Mouse (Mus musculus) B cell, adult 2 months (primary cell): ENCODE results near the gene Capn10.
"Not testable (repeated sequence)": the region's sequence is repeated elsewhere in the genome, so short reads cannot be mapped to it uniquely, and the experiment has no call there.

ENCODE experiments used
- DNase-seq, 2 experiments: peaks; one replicate each; pipeline ENCODE4 v3.0.0; 2022

The Capn10 gene

DNA sequence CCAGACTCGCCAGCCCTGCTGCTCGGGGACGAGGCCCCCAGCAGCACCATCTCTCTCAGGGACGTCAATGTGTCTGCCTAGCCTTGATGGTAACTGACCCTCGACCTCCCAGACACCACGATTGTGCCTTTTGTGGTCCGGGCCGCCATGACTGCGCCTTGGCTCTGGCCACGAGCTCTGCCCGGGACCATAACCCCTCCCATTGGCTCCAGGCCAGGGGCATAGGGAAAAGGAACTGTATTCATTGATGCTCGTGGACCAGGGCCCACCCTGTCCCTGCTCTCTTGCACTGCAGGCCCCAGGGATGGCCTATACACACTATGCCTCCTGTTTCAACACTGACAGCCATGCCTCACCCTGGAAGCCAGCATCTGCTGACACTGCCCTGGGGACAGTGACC is 14.4 kb upstream of the Capn10 start:
- DNase-seq: no peak

DNA sequence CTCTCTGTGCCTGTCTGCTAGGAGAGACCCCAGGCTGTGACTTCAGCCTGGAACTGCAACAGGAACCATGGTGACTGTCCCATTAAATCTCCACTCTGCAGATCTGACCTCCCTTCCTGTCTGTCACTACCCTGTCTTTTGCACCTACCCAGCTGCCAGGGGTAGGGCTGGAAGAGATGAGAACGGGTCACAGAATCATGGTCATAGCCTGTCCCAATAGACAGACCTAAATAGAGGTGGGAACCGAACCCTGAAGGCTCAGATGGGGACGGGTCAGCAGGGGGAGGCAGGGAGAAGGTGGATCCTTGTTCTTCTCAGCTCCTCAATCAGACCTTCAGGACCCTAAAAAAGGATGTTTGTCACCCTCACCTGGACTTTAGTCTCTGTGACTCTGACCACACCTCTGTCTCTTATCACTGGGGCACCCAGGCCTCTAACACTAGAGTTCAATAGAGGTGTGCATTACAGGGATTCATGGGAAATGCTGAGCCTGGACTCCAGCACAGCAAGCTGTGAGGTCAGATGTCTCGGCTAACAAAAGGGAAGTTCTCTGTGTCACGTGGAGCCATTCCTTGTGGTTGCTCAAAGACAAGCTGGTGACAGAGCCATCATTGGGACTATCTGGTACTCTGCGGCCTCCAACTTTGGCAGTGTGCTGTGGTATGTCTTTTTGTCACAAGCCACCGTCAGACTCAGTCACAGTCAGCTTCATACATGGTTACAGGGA is 13.5 kb upstream of the Capn10 start:
- DNase-seq: no peak

DNA sequence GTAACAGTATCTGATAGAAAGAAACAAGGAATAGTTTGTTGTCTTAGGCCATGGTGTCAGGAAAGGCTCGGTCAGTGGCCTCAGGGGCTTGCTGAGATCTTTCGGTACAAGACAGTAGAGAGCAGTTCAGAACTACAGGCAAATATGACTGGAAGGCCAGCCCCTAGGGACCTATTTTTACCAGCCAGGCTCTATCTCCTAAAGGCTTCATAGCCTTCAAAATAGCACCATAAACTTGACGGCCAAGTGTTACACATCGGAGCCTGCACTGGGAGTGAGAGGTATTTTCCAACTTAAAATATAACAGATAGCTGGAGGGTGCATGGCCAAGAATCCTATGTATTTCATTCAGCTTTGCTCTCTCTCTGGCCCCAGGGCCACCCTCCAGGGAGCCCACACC is 12.7 kb upstream of the Capn10 start:
- no peak for DNase-seq

DNA sequence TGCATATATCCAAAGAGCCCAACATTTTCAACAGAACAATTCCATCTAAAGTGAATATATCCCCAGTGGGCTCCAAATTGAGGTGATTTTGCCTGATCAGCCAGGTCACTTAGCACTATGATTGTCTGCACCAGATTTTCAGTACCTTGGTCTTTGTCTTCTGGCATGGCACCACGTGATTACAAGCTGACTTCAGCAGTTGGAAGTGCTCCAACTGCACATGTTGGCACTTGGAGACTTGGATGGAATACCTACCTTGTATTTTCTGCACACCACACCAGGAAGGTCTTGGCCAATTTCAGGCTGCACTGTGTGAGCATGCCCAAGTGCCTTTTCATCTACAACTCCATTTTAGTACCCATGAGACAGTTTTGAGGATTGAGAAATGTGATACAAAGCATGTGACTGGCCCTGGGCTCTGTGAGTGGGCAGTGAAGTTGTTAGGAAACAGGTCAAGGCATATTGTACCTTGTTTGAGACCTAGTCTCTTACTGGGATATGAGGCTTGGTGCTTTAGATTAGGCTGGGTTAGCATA is 3.9 kb upstream of the Capn10 start:
- no peak for DNase-seq

DNA sequence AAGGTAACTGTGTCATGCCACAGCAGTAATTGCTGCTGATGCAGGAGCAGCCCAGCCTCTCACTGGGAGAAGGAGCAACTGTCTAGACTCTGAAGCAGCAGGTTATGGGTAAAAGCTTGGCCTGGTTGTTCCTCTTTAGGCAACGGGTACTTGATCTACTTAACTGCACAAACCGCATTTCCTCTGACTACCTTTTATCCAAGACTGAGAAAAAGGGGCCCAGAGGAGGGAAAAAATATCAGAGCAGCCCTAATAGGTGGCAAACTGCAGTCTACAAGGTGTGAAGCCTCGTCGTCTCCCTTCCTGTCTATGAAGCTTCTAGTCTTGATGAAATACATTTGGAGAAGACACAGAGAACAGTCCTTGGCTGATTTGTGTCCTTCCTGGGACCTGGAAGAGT is 565 bp upstream of the Capn10 start:
- peak in 1 of 2 experiments; percentile 19 for DNase-seq

DNA sequence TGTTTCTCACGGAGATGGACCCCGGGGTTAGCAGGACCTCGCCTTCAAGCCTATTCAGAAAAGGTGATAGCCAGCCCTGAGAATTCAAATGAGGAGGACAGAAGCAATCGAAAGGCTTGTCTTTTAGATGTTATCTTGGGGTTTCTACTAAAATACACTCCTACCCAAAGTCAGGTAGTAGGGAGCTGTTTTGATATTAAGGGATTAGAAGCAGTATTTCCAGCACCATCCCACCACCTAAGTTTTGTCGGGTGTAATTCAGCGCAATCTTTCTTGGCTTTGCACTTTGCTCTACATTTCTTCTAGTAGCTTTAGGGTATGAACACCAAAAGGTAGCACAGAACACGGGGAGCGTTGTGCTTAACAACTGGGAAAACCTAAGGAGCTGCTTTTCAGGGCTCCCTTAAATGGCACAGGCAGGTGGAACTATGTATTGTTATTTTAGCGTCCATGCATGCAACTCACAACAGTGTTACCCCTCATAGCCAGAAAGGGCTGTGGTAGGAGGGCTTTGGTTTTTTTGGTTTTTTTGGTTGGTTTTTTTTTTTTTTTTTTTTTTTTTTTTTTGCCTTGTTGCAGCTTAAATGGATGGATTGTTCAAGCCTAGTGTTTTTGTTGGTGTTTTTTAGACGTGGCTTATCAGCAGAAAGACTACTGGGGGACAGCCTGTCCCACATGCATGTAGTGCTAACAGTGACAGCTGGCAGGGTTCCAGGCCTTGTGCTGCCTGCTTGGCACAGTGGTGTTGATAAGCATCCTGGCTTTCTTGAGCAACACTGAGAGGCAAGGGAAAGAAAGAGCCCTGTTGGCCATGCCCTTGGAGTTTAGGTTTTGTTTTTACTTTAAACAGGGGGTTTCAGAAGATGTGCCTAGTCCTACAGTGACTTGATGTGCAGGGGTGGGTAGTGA is 1.1 kb downstream of the Capn10 start:
- DNase-seq: no peak

DNA sequence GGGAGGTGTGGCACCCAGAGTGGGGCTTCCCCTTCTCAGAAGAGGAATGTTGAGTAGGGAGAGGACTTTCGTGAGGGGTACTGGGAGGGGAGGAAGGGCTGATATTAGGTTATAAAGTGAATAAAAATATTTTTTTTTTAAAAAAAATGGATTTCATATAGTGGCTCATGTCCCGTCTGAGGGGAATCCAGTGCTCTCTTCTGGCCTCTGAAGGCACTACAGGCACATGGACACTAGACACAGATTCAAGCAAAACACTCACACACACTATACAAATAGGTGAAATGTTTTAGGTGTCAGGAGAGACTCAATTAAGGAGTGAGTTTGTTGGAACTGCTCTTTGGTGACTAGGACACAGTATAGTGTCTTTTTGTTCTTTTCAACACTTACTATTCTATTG is 1.8 kb downstream of the Capn10 start:
- no peak for DNase-seq

DNA sequence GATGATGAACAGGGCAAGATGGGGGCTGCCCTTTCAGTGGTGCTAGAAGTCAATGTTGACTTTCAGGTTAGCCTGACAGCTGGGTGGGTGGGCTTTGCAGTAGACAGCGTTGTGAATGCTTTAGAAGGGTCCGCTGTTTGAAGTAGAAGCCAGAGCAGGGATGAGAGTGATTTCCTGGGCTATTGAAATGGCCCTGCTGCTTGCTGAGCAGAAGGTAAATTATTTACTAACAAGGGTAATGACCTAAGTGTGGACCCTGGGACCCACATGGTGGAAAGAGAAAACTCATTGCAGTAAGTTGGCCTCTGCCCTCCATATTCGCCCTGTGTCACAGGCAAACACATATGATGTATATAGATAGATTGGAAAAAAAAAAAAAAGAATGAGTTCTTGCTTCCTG is 2.3 kb downstream of the Capn10 start:
- DNase-seq: no peak

DNA sequence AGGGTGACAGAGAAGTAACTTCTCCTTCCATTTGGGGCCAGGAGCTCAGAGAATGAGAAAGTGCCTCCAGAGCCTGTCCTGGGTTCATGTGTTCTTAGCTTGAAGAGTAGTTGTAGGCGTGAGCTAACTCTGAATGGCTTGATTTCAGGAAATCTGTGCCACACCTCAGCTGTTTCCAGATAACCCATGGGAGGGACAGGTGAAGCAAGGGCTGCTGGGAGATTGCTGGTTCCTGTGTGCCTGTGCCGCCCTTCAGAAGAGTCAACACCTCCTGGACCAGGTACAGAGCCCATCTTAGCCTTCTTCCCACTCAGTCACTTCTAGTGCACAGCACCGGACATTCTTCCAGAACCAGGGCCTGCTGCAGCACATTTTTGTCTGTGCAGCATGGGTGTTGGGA is 3.6 kb downstream of the Capn10 start:
- DNase-seq: no peak

DNA sequence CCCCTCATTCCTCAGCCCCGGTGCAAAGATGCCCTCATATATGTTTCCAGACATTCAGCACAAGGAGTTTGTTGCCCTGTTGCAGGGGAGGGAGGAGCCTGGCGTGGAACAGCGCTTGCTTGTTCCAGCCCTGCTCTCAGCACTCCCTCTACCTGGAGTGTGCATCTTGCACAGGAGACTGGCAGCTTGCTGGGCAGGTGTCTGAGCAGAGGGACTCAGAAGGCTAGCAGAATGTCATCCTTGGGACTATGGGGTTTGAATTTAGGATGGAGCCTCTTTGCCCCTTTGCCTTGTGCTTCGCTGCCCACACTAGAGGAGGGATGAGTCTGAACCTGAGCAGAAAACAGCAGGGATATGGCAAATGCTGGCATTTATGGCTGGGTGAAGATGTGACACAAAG is 5.6 kb downstream of the Capn10 start:
- DNase-seq: no peak

DNA sequence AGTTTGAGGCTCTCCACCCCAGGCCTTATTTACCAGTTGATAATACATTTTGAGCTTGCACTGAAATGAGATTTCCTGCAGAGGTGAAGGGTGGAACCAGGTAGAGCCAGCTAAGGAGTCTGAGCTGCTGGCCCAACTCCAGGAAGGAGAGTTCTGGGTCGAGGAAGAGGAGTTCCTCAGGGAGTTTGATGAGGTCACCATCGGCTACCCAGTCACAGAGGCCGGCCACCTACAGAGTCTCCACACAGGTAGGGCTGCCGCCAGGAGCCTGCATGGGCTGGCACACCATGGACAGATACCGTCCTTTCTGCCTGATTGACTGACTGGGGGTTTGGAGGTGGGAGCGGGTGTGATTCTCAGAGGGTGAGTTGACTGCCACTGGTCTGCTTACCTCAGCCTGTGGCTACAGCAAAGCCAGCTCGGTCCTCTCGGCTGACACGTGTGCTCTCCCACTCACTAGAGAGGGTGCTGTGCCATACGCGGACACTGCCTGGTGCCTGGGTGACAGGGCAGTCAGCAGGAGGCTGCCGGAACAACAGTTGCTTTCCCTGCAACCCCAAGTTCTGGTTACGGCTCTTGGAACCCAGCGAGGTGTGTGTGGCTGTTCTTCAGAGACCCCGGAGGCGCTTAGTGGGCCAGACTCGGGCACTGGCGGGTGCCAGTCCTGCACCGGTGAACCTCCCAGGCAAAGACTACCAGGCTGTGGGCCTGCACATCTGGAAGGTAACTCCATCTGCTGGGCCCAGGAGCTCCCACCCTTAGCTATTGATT is 9.2 kb downstream of the Capn10 start:
- no peak for DNase-seq

DNA sequence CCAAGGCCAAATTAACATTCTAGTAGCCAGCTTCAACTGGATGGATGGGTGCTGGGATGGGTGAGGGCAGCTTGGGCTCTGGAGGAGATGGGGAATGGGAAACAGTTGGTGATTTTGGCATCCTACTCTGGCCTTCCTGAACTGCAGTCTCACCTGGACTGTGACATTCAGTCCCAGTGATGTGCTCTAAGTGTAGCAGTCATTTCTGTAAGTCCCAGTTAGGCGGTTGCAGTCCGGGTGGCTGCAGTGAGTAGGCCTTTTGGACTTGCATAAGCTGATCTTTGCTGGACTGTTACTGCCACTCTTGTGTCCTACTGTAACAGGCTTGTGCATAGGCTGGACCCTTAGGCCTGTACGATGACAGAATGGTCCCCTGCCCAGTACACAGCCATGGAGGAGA is 13.8 kb downstream of the Capn10 start:
- DNase-seq: no peak

DNA sequence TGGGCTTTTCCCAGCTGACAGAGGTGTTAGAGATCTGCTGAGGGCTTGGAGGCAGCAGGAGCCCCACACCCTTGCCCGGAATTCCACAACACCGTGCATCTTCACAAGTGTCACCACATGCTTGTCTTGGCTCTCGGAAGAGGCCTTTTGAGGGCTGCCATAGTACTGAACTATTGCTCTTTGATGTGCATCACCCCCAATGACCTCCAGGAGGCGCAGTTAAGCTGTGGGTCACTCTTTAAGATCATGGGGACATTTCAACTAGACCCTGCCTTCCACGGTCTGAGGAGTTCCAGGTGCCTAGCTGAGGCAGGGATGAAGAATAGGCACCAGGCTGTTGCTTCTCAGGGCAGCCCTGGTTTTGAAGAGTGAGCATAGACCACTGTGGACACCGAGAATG is 15.2 kb downstream of the Capn10 start:
- peak; percentile 34 to 36 for DNase-seq

DNA sequence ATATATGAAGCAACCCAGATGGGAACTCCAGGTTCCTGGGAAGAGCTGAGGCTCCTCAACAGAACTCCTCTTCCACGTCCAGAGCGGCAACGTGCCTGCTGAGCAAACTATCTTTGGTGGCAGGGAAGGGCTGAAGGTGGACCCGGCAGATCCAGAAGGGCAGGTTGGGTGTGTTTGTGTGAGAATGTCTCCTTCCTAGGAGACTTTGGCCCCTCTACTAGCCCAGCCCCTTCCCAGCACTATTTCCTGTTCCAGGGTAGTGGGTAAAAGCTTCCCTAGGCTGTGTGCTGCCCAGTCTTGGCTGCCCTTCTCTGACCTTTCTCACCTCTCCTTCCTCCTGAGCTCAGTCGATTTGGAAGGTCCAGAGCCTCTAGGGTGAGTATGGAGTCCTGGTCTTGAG is 16.4 kb downstream of the Capn10 start, which contains the start of gene Gpr35:
Gpr35 (plus strand) TSS at position 259 of the 400 bp plus-strand sequence.
- DNase-seq: no peak

DNA sequence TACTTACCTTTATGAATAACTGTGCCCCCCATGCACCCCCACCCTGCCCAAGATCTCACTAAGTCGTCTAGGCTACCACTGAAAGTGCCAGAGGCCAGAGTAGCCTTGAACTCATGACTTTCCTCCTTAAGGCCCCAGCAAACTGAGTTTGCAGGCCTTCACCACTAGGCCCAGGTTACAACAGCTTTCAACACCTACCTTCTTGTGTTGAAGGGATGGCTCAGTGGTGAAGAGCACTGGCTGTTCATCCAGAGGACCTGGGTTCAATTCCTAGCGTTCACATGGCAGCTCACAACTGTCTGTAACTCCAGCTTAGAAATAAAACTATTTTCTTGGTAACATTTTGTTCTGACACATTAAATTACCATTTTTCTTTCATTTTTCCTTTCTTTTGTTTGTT is 19.5 kb downstream of the Capn10 start:
- DNase-seq: no peak

DNA sequence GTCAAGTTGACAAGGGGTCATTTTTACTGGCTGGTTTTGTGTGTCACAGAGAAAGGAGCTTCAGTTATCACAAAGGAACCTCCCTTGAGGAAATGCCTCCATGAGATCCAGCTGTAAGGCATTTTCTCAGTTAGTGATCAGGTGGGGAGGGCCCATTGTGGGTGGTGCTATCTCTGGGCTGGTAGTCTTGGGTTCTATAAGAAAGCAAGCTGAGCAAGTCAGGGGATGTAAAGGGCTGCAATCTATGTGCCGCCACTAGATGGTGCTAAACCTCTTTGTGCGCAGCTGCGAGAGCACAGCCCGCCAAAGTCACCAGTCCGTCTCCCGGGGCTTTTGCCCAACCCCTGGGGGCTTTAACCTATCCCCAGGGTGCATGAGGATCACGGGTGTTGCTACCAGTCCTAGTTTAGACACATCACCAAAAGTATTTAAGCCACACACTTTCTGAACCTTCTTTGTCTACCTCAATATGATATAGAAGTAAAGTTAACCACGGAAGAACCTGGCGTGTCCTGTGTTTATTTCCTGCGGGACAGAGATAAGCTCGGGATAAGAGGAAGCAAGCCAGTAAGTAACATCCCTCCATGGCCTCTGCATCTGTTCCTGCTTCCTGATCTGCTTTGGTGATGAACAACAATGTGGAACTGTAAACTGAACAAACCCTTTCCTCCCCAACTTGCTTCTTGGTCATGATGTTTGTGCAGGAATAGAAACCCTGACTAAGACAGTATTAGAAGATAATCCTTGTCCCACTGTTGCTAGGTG is 22.6 kb downstream of the Capn10 start:
- peak; percentile 76 to 78 for DNase-seq

DNA sequence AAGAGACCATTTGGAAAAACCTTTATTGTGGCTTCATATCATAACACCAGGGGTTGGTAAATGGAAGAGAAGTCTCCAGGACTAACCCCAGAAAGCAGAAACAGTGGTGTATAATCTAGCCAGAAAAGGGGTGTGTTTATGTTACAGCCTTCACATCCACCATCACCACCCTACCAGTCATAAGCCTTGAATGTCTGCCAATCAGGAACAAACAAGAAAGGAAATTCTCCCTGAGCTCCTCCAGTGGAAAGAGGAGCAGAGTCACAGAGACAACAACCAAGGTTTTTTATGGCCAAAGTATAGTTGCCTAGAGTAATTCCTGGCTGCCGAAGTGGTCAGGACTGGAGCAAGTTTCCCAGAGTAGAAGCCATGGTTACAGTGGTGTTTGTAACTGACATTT is 24.8 kb downstream of the Capn10 start:
- no peak for DNase-seq

DNA sequence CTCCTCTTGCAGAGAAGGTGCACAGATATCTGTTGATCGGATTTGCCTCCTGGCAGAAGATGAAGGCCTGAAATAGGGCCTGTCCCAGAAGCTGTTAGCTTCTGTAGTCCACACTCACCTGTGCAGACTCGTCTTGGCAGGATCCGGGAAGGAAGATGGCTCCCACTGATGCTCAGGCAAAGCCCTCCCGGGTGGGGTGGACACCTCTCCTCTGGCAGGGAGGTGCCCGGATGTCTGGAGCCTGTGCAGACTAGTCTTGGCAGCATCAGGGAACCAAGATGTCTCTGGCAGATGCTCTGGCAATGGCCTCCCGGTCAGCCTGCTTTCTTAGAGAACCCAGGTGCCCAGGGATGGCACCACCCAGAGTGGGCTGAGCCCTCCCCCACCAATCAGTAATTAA is 36.6 kb downstream of the Capn10 start:
- not testable (repeated sequence) for DNase-seq

DNA sequence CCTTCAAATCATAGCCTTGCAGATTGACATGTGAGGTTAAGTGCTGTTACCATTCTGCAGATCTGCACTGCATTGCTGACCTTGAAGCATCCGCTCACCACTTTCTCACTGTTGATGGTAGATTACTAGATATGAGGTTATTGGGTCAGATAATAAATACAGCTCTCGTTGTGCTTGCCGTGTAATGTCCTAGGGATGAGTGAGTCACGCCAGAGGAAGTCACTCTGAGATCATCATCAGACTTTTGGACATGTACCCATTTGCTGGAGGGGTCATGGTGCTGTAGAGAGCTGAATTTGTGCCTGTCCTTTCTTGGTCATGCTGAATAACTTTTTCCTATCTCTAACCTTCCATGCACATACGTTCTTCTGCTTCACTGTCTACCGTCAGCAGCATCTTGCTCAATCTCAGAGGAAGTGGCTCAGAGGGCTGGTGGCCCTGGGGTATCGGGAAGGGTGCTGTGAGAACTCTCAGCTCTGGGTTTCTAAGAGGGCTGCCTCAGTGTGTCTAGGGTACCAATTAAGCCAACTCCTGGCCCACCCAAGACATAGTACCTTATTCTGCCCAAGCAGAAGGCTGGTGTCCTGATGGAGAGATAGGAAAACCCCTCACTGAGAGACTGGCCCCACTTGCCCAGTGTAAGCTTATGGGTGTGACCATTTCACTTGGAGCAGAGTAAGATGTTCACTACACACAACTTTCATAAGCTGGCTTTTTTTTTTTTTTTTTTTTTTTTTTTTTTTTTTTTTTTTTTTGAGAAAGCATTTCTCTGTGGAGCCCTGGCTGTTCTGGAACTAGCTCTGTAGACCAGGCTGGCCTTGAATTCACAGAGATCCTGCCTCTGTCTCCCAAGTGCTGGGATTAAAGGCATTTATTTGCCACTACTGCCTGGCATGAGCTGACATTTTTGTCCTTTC is 38.0 kb downstream of the Capn10 start:
- no peak for DNase-seq

DNA sequence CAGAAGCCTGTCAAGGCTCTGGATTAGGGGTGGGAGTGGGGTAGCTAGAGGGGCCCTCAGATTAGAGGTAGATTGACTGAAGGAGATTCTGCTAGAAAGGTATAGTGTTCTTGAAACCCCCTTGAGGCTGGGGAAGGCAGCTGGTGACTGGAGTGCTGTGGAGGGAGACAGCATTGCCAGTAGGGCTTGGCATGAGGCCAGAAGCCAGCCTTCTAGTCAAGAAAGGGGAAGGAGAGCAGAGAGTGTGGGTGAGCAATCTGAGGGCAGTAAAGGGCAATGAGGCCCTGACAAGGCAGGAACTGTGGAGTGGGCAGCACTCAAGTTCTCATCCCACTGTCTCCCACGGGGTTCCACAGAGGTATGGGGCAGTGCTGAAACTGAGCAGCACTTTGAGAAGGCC is 38.7 kb downstream of the Capn10 start:
- peak in 1 of 2 experiments; percentile 26 for DNase-seq

DNA sequence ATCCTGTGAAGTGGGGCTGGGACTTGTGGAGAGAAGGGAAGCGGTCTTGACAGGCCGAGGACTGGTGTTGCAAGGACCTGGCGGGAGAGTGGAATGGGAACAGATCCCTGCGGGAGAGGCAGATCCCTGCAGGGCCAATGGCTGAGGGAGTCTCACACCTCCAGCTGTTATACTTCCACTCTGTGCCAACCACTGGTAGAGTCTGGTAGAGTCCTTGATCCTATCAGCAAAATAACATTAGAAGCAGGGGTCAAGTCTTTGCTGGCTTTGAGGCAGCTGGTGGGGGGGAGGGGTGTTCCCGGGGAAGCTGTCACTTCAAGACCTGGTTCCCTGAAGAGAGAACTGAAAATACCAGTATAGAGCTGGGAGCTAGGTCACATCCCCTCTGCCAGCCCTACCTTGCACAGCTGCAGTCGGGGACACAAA is 42.0 kb downstream of the Capn10 start:
- no peak for DNase-seq
